ENCODE assay signal across 9 mouse cellular contexts in genomic region chrX:135210436-135211221, GRCm38 (mm10). TPM values are rescaled to one million over a fixed set of nuclear protein-coding genes. Genes with fewer than 3 reads are reported as not detected.
DNase-seq lines count a peak whose midpoint lies in the region; ATAC-seq and TF ChIP-seq lines count a peak whose summit lies in the region.
"Had no signal": no experiment of that assay in that cellular context is flagged by ENCODE, and none has a peak within 500 bp of the region (broad histone marks: within the 10 kb centered on the region; RNA-seq: fewer than 3 reads in every experiment).

Gene Tceal6 (minus strand): TSS chrX:135210687.

- peak; percentile 96 for ATAC-seq in neural tube, embryonic 15.5 days (ENCODE audit: low FRiP score)
- ATAC-seq in activated CD4-positive, CD25-positive, alpha-beta regulatory T cell, adult 4 months: no peak

- no peaks in the 10 kb centered on the region for H3K27me3 ChIP-seq in testis, adult 2 months (ENCODE audit: control insufficient read depth, insufficient read depth, low read length)
- no peaks in the 10 kb centered on the region for H3K27me3 ChIP-seq in neural tube, embryonic 15.5 days (replicated peaks)

- intact Hi-C loops in left cerebral cortex, adult 2 months (cut with DNase I): no loop called here
- intact Hi-C loops in gastrocnemius, postnatal 36 days (cut with DNase I): no loop called here

- no peaks in the 10 kb centered on the region for H3K9me3 ChIP-seq in neural tube, embryonic 15.5 days (replicated peaks)
- H3K9me3 ChIP-seq: liver, embryonic 15.5 days had no signal

- H3K4me3 ChIP-seq in testis, adult 2 months (ENCODE audit: control insufficient read depth, low read depth, low read length): peak within 1 kb of the TSS; percentile 36
- H3K4me3 ChIP-seq in left cerebral cortex, adult 2 months: peak within 1 kb of the TSS; percentile 48
- H3K4me3 ChIP-seq in neural tube, embryonic 15.5 days (replicated peaks): peak within 1 kb of the TSS; percentile 48
- H3K4me3 ChIP-seq: liver, embryonic 15.5 days had no signal

- no peak within 1 kb of the TSS for H3K27ac ChIP-seq in testis, adult 2 months (ENCODE audit: control insufficient read depth, insufficient read depth, low read depth, low read length)
- peak within 1 kb of the TSS; percentile 78 for H3K27ac ChIP-seq in left cerebral cortex, adult 2 months
- peak within 1 kb of the TSS; percentile 60 for H3K27ac ChIP-seq in neural tube, embryonic 15.5 days (replicated peaks)
- H3K27ac ChIP-seq: liver, embryonic 15.5 days had no signal

- no peak for TF ChIP-seq CTCF in testis, adult 2 months (IDR thresholded peaks at IDR 0.05; ENCODE audit: control insufficient read depth, insufficient read depth, insufficient replicate concordance, low read depth, low read length)
- TF ChIP-seq CTCF in left cerebral cortex, adult 2 months (IDR thresholded peaks at IDR 0.05): no peak

- no peak for DNase-seq in testis, postnatal 14 days (ENCODE audit: low spot score)
- DNase-seq in frontal cortex, postnatal 10 days (ENCODE audit: low spot score in 2 of 2): peak; percentile 23 to 47
- DNase-seq in left cerebral cortex, adult 2 months (ENCODE audit: extremely low spot score in 1 of 2, low spot score in 2 of 2): peak; percentile 16 to 42
- DNase-seq in gastrocnemius, postnatal 36 days: no peak
- no peak for DNase-seq in thymus, postnatal 25 days

- TF ChIP-seq POLR2A in testis, adult 2 months (IDR thresholded peaks at IDR 0.05; ENCODE audit: control insufficient read depth, low read depth, low read length): no peak

- no peaks in the 10 kb centered on the region for H3K36me3 ChIP-seq in testis, adult 2 months (ENCODE audit: control insufficient read depth, insufficient read depth, low read length)
- no peaks in the 10 kb centered on the region for H3K36me3 ChIP-seq in neural tube, embryonic 15.5 days
- H3K36me3 ChIP-seq: liver, embryonic 15.5 days had no signal

- H3K4me1 ChIP-seq in testis, adult 2 months (ENCODE audit: control insufficient read depth, insufficient read depth, low read length): peaks cover 4% of the 10 kb centered on the region; the same call in 1 of the 2 replicates
- H3K4me1 ChIP-seq in neural tube, embryonic 15.5 days: no peaks in the 10 kb centered on the region
- H3K4me1 ChIP-seq: liver, embryonic 15.5 days had no signal

- 23% methylated on average over 13 of the region's 13 CpGs for WGBS in neural tube, embryonic 15.5 days

- peak within 1 kb of the TSS; percentile 56 for H3K4me2 ChIP-seq in neural tube, embryonic 15.5 days
- H3K4me2 ChIP-seq: liver, embryonic 15.5 days had no signal

- H3K9ac ChIP-seq in neural tube, embryonic 15.5 days (replicated peaks): peak within 1 kb of the TSS; percentile 47
- H3K9ac ChIP-seq: liver, embryonic 15.5 days had no signal

RNA-seq across cellular contexts. Expression of gene Tceal6, which starts in this region (rescaled TPM):
- polyA plus RNA-seq in testis, adult 2 months (2012; rRNA removed): not detected in 2 replicates
- 100 to 1,000 TPM in 1 of 2 experiments, 10 to 100 TPM in 1; 93.6 to 107 TPM for total RNA-seq in left cerebral cortex, adult 2 months (2021)
- polyA plus RNA-seq in neural tube, embryonic 15.5 days (2015; fragmentation: Nextera tagmentation; extraction: Ambion mirVana): 48.0 and 54.4 TPM in 2 replicates
- total RNA-seq in gastrocnemius, postnatal 36 days (2021): not detected
- not detected for polyA plus RNA-seq in activated CD4-positive, CD25-positive, alpha-beta regulatory T cell, adult 4 months (2017; shearing (Covaris generic))
- polyA plus RNA-seq: liver, embryonic 15.5 days had no signal

Comparison
In these comparisons a context has a peak if more than half of its experiments do, and no peak if none do; other contexts are left out.
1. RNA of gene Tceal6 (total RNA-seq): 93.6 to 107 TPM in left cerebral cortex, adult 2 months; not detected in gastrocnemius, postnatal 36 days; every median in the first group is over 10 times any median in the second.
2. RNA of gene Tceal6 (polyA plus RNA-seq): 48.0 to 54.4 TPM in neural tube, embryonic 15.5 days; not detected in testis, adult 2 months and not detected in activated CD4-positive, CD25-positive, alpha-beta regulatory T cell, adult 4 months; every median in the first group is over 10 times any median in the second.
3. DNase-seq: peak in frontal cortex, postnatal 10 days (2 of 2) and left cerebral cortex, adult 2 months (2 of 2); none in testis, postnatal 14 days (single experiment), gastrocnemius, postnatal 36 days (0 of 2) and thymus, postnatal 25 days (single experiment).
4. Peak in every context shown above with its lines, with median percentiles within 50 percentile points of each other: H3K4me3 ChIP-seq.